Mouse (Mus musculus): ENCODE measurements at regions not wholly inside any gene's neighbourhood (a gene's known extent, or its start where the extent isn't known, plus 50 kb on each side); places are given as distances from the start of the nearest gene placed in this dataset.
A peak's percentile ranks its signal among the peaks of the same experiment; 100 is the strongest.

DNA sequence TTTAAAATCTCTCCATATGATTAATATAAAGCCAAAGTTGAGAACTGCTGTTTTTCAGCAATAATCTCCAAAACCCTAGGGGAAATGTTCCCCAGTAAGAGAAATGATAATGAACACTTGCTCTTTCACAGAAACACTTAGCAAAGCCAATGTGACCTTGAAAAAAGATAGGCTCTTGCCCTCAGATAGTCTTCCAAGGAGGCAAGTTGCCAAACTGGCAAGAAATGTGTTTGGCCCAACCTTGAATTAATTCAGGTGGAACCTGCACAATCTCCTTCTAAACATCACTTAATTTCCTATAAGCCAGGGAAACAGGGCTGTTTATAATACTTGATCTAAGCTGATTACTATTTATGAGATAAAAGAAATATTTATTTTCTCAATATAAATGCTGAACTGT, 244.0 kb upstream of the Gnaz start:
- DNase-seq (ENCODE audit: low spot score), result no peak
- Histone ChIP-seq H3K27ac (ENCODE audit: low read depth, low read length) (no peak overlapping the region), H3K36me3 (ENCODE audit: control insufficient read depth, insufficient read depth, low read length) (no peaks in the 10 kb centered on the region), H3K9ac (ENCODE audit: low read length) (no peak overlapping the region), H3K9me3 (ENCODE audit: control insufficient read depth, low read length) (no peaks in the 10 kb centered on the region), H3K4me3 (ENCODE audit: low read depth, low read length) (no peak overlapping the region), H3K4me2 (ENCODE audit: low read depth, low read length, severe bottlenecking) (no peak overlapping the region), H3K4me1 (replicated peaks; ENCODE audit: control insufficient read depth, insufficient read depth, low read length) (no peaks in the 10 kb centered on the region), H3K27me3 (ENCODE audit: control insufficient read depth, insufficient read depth, low read length) (no peaks in the 10 kb centered on the region)
- ATAC-seq (replicated peaks; ENCODE audit: low FRiP score), result no peak

DNA sequence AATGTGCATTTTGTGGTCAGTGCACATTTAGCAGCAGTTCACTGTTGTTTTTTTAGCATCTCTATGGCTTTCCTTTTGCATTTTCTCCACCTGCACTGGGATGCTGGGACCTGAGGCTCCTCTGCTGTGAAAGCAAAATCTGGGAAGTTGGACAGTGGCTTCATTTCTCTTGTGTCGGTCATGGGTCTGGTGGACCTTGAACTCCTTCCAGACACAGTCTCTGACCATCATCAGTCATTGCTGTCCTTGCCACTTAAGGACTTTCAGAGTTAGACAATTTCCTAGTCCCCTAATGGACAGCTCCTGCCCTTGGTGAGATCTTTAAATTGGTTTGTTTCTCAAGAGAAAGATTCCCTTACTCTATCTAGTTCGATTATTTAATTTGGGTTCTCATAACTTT, 217.5 kb upstream of the Gnaz start:
- H3K9ac ChIP-seq (ENCODE audit: low read length), result no peak overlapping the region
- H3K27me3 ChIP-seq (ENCODE audit: control insufficient read depth, insufficient read depth, low read length), result no peaks in the 10 kb centered on the region
- H3K36me3 ChIP-seq (ENCODE audit: control insufficient read depth, insufficient read depth, low read length), result no peaks in the 10 kb centered on the region
- 85% methylated on average over 2 of the region's 2 CpGs for WGBS
- no peaks in the 10 kb centered on the region for H3K4me1 ChIP-seq (replicated peaks; ENCODE audit: control insufficient read depth, insufficient read depth, low read length)
- no peak for ATAC-seq (replicated peaks; ENCODE audit: low FRiP score)
- no peak overlapping the region for H3K4me3 ChIP-seq (ENCODE audit: low read depth, low read length)
- H3K27ac ChIP-seq (ENCODE audit: low read depth, low read length), result no peak overlapping the region
- no peak overlapping the region for H3K4me2 ChIP-seq (ENCODE audit: low read depth, low read length, severe bottlenecking)
- DNase-seq (ENCODE audit: low spot score), result no peak
- H3K9me3 ChIP-seq (ENCODE audit: control insufficient read depth, low read length), result no peaks in the 10 kb centered on the region

DNA sequence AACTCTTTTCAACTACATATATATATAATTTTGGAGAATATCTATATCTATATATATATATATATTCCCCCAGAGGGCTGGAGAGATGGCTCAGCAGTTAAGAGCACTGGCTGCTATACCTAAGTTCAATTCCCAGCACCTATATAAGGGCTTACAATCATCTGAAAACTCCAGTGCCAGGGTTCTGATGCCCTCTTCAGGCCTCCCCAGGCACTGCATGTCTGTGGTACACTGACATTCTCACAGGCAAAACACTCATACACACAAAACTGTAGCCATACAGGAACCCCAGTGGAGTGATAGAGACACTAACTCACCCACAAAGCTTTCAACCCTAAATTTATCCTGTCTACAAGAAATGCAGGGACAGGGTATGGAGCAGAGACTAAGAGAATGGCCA, 216.1 kb upstream of the Gnaz start:
- Histone ChIP-seq H3K27me3 (ENCODE audit: control insufficient read depth, insufficient read depth, low read length) (no peaks in the 10 kb centered on the region), H3K9me3 (ENCODE audit: control insufficient read depth, low read length) (no peaks in the 10 kb centered on the region), H3K4me2 (ENCODE audit: low read depth, low read length, severe bottlenecking) (no peak overlapping the region), H3K36me3 (ENCODE audit: control insufficient read depth, insufficient read depth, low read length) (no peaks in the 10 kb centered on the region), H3K9ac (ENCODE audit: low read length) (no peak overlapping the region), H3K4me1 (replicated peaks; ENCODE audit: control insufficient read depth, insufficient read depth, low read length) (no peaks in the 10 kb centered on the region), H3K27ac (ENCODE audit: low read depth, low read length) (no peak overlapping the region), H3K4me3 (ENCODE audit: low read depth, low read length) (no peak overlapping the region)
- no peak for DNase-seq (ENCODE audit: low spot score)
- no peak for ATAC-seq (replicated peaks; ENCODE audit: low FRiP score)

- Histone ChIP-seq H3K9ac (ENCODE audit: low read length) (no peak overlapping the region), H3K27ac (ENCODE audit: low read depth, low read length) (no peak overlapping the region), H3K4me3 (ENCODE audit: low read depth, low read length) (no peak overlapping the region), H3K27me3 (ENCODE audit: control insufficient read depth, insufficient read depth, low read length) (no peaks in the 10 kb centered on the region), H3K4me1 (replicated peaks; ENCODE audit: control insufficient read depth, insufficient read depth, low read length) (no peaks in the 10 kb centered on the region; the same call in 1 of the 2 replicates), H3K36me3 (ENCODE audit: control insufficient read depth, insufficient read depth, low read length) (no peaks in the 10 kb centered on the region), H3K9me3 (ENCODE audit: control insufficient read depth, low read length) (no peaks in the 10 kb centered on the region), H3K4me2 (ENCODE audit: low read depth, low read length, severe bottlenecking) (no peak overlapping the region)
- DNase-seq (ENCODE audit: low spot score) (no peak), ATAC-seq (replicated peaks; ENCODE audit: low FRiP score) (no peak)
- 80% methylated on average over 9 of the region's 9 CpGs for WGBS
These were observed 206.2 kb upstream of the Gnaz start for GRCm38 (mm10) chr10:74760734-74761133.

GRCm38 (mm10) chr10:74789245-74789644, 177.7 kb upstream of the Gnaz start:
- DNase-seq (ENCODE audit: low spot score) (no peak), ATAC-seq (replicated peaks; ENCODE audit: low FRiP score) (no peak)
- H3K27me3 ChIP-seq (ENCODE audit: control insufficient read depth, insufficient read depth, low read length), result no peaks in the 10 kb centered on the region
- no peak overlapping the region for H3K4me3 ChIP-seq (ENCODE audit: low read depth, low read length)
- no peak overlapping the region for H3K4me2 ChIP-seq (ENCODE audit: low read depth, low read length, severe bottlenecking)
- WGBS, result 86% methylated on average over 2 of the region's 2 CpGs
- no peaks in the 10 kb centered on the region for H3K4me1 ChIP-seq (replicated peaks; ENCODE audit: control insufficient read depth, insufficient read depth, low read length)
- no peak overlapping the region for H3K27ac ChIP-seq (ENCODE audit: low read depth, low read length)
- H3K9ac ChIP-seq (ENCODE audit: low read length), result no peak overlapping the region
- no peaks in the 10 kb centered on the region for H3K9me3 ChIP-seq (ENCODE audit: control insufficient read depth, low read length)
- no peaks in the 10 kb centered on the region for H3K36me3 ChIP-seq (ENCODE audit: control insufficient read depth, insufficient read depth, low read length)

GRCm38 (mm10) chr10:74789987-74790386, 177.0 kb upstream of the Gnaz start:
- no peaks in the 10 kb centered on the region for H3K36me3 ChIP-seq (ENCODE audit: control insufficient read depth, insufficient read depth, low read length)
- H3K27ac ChIP-seq (ENCODE audit: low read depth, low read length), result no peak overlapping the region
- ATAC-seq (replicated peaks; ENCODE audit: low FRiP score) (no peak), DNase-seq (ENCODE audit: low spot score) (no peak)
- no peaks in the 10 kb centered on the region for H3K27me3 ChIP-seq (ENCODE audit: control insufficient read depth, insufficient read depth, low read length)
- H3K4me2 ChIP-seq (ENCODE audit: low read depth, low read length, severe bottlenecking), result no peak overlapping the region
- no peak overlapping the region for H3K9ac ChIP-seq (ENCODE audit: low read length)
- 70% methylated on average over 3 of the region's 3 CpGs for WGBS
- H3K9me3 ChIP-seq (ENCODE audit: control insufficient read depth, low read length), result no peaks in the 10 kb centered on the region
- H3K4me1 ChIP-seq (replicated peaks; ENCODE audit: control insufficient read depth, insufficient read depth, low read length), result no peaks in the 10 kb centered on the region
- no peak overlapping the region for H3K4me3 ChIP-seq (ENCODE audit: low read depth, low read length)

DNA sequence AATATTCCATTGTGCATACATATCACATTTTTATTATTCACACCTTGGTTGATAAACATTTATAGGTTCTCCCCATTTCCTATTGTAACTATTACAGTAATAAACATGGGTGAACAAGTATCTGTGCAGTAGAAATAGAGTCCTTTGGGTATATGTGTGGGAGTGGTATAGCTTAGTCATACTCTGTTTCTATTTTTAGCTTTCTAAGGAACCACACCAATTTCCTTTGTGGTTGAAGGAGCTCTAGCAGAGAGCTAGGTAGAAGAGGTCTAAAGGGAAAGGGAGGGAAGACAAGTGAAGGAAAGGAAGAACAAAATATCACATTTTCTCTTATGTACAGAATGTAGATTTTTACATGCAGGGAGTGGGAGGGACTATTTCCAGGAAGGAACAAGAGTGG, 143.6 kb upstream of the Gnaz start:
- ATAC-seq (replicated peaks; ENCODE audit: low FRiP score) (no peak), DNase-seq (ENCODE audit: low spot score) (no peak)
- Histone ChIP-seq H3K27me3 (ENCODE audit: control insufficient read depth, insufficient read depth, low read length) (no peaks in the 10 kb centered on the region), H3K4me3 (ENCODE audit: low read depth, low read length) (no peak overlapping the region), H3K4me1 (replicated peaks; ENCODE audit: control insufficient read depth, insufficient read depth, low read length) (no peaks in the 10 kb centered on the region), H3K9me3 (ENCODE audit: control insufficient read depth, low read length) (no peaks in the 10 kb centered on the region), H3K27ac (ENCODE audit: low read depth, low read length) (no peak overlapping the region), H3K9ac (ENCODE audit: low read length) (no peak overlapping the region), H3K36me3 (ENCODE audit: control insufficient read depth, insufficient read depth, low read length) (no peaks in the 10 kb centered on the region), H3K4me2 (ENCODE audit: low read depth, low read length, severe bottlenecking) (no peak overlapping the region)

DNA sequence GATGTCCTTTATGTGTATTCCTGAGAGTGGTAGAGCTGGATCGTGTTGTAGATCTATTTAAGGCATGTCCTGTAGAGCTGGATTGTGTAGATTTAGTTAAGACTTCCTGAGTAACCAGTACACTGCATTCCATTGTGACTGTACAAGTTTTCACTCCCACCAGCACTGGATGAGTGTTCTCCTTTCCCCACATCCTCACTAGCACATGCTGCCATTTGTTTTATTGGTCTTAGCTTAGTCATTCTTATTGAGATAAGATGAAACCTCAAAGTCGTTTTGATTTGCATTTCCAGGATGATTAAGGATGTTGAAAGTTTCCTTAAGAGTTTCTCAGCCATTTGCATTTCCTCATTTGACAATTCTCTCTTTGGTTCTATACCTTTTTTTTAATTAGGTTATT, 132.6 kb upstream of the Gnaz start:
- Histone ChIP-seq H3K27ac (ENCODE audit: low read depth, low read length) (no peak overlapping the region), H3K9me3 (ENCODE audit: control insufficient read depth, low read length) (no peaks in the 10 kb centered on the region), H3K36me3 (ENCODE audit: control insufficient read depth, insufficient read depth, low read length) (no peaks in the 10 kb centered on the region), H3K4me3 (ENCODE audit: low read depth, low read length) (no peak overlapping the region), H3K27me3 (ENCODE audit: control insufficient read depth, insufficient read depth, low read length) (no peaks in the 10 kb centered on the region), H3K4me2 (ENCODE audit: low read depth, low read length, severe bottlenecking) (no peak overlapping the region), H3K9ac (ENCODE audit: low read length) (no peak overlapping the region), H3K4me1 (replicated peaks; ENCODE audit: control insufficient read depth, insufficient read depth, low read length) (no peaks in the 10 kb centered on the region)
- ATAC-seq (replicated peaks; ENCODE audit: low FRiP score) (no peak), DNase-seq (ENCODE audit: low spot score) (no peak)
- WGBS, result 72% methylated on average over 2 of the region's 2 CpGs

DNA sequence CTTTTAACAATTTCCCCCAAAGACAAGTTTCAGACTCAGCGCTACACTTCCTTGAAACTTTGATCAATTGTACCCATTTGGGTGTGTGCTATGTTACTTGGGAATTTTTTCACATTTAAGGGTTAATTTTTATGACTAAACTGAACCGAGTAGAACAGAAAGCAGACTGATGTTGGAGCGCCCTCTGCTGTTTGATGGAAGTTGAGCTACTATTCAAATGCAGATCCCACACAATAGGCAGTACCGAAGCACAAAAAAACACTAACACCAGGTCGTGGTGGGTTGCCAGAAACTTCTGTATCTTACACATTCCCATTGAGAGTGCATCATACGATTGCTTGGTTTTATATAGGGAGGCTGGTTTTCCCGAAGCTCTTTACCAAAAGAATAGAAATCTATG, 118.6 kb upstream of the Gnaz start:
- H3K4me2 ChIP-seq (ENCODE audit: low read depth, low read length, severe bottlenecking), result no peak overlapping the region
- H3K9ac ChIP-seq (ENCODE audit: low read length), result no peak overlapping the region
- H3K27me3 ChIP-seq (ENCODE audit: control insufficient read depth, insufficient read depth, low read length), result no peaks in the 10 kb centered on the region
- no peaks in the 10 kb centered on the region for H3K36me3 ChIP-seq (ENCODE audit: control insufficient read depth, insufficient read depth, low read length)
- WGBS, result 7% methylated on average over 7 of the region's 7 CpGs
- no peaks in the 10 kb centered on the region for H3K9me3 ChIP-seq (ENCODE audit: control insufficient read depth, low read length)
- peak; percentile 90 for ATAC-seq (replicated peaks; ENCODE audit: low FRiP score)
- no peak overlapping the region for H3K4me3 ChIP-seq (ENCODE audit: low read depth, low read length)
- no peaks in the 10 kb centered on the region for H3K4me1 ChIP-seq (replicated peaks; ENCODE audit: control insufficient read depth, insufficient read depth, low read length)
- peak; percentile 84 for DNase-seq (ENCODE audit: low spot score)
- no peak overlapping the region for H3K27ac ChIP-seq (ENCODE audit: low read depth, low read length)
